10 mouse cellular contexts compared by ENCODE assay signal in the genomic region with DNA sequence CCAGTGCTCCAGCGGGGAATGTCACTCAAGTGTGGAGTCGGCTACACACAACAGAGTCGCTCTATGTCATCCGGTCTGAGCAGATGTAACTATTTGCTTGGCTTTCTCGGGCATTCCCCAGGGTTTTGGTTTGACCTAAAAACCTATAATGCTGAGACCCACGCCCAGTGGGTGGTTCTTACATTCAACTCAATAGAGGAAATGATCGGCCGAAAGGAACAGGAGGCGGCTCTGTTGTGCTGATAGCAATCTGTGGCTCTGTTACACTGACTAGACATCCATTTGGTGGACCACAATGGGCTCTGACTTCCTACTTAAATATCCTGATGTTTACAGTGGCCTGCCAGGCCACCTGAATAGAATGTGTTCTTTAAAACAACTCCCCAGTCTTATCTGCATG. TPM values are rescaled to one million over a fixed set of nuclear protein-coding genes. Genes with fewer than 3 reads are reported as not detected.
DNase-seq lines count a peak whose midpoint lies in the region; ATAC-seq lines count a peak whose summit lies in the region.
"Had no signal": no experiment of that assay in that cellular context is flagged by ENCODE, and none has a peak within 500 bp of the region (broad histone marks: within the 10 kb centered on the region; RNA-seq: fewer than 3 reads in every experiment).

No protein-coding gene starts in this region.

- H3K4me1 ChIP-seq in embryonic facial prominence, embryonic 15.5 days: peaks cover 2% of the 10 kb centered on the region; the same call in 1 of the 2 replicates

- no peaks in the 10 kb centered on the region for H3K9me3 ChIP-seq in embryonic facial prominence, embryonic 15.5 days (replicated peaks)

- no peak overlapping the region for H3K9ac ChIP-seq in embryonic facial prominence, embryonic 15.5 days
- H3K9ac ChIP-seq: liver, embryonic 14.5 days had no signal

- WGBS in embryonic facial prominence, embryonic 15.5 days: 74% methylated on average over 9 of the region's 9 CpGs

- peak; percentile 37; the same call in 1 of the 2 replicates for ATAC-seq in embryonic facial prominence, embryonic 15.5 days (ENCODE audit: insufficient number of reproducible peaks, low FRiP score, low TSS enrichment, low read depth)

- H3K4me3 ChIP-seq in embryonic facial prominence, embryonic 15.5 days (replicated peaks): no peak overlapping the region
- H3K4me3 ChIP-seq: erythroblast, embryonic 14.5 days had no signal

- H3K27me3 ChIP-seq in embryonic facial prominence, embryonic 15.5 days: no peaks in the 10 kb centered on the region

- no peak overlapping the region for H3K27ac ChIP-seq in embryonic facial prominence, embryonic 15.5 days (replicated peaks)
- H3K27ac ChIP-seq: liver, embryonic 14.5 days had no signal

- H3K36me3 ChIP-seq in embryonic facial prominence, embryonic 15.5 days: no peaks in the 10 kb centered on the region

- intact Hi-C loops in gastrocnemius, postnatal 36 days (cut with DNase I): no loop called here

- peak; percentile 20 for DNase-seq in retina, embryonic 14.5 days (ENCODE audit: low spot score)
- no peak for DNase-seq in retina, postnatal 1 day
- peak; percentile 15 to 45 for DNase-seq in kidney, postnatal 25 days
- DNase-seq in thymus, postnatal 14 days: peak; percentile 10
- DNase-seq in urinary bladder, adult 2 months (ENCODE audit: low spot score): no peak
- no peak for DNase-seq in gastrocnemius, postnatal 36 days
- DNase-seq in left cerebral cortex, adult 18-20 months (ENCODE audit: low spot score in 2 of 2): no peak

- H3K4me2 ChIP-seq in embryonic facial prominence, embryonic 15.5 days (replicated peaks): no peak overlapping the region

RNA-seq across cellular contexts. Expression of a gene that starts 4.4 kb away (rescaled TPM):
- polyA plus RNA-seq in embryonic facial prominence, embryonic 15.5 days (2015; fragmentation: Nextera tagmentation; extraction: Ambion mirVana): 1.1 and 1.4 TPM in 2 replicates
- polyA plus RNA-seq in urinary bladder, adult 2 months (2012; rRNA removed): 0.01 and 0.06 TPM in 2 replicates
- 1 to 10 TPM in 1 of 2 experiments, under 1 TPM in 1; 0.23 to 1.2 TPM for total RNA-seq in gastrocnemius, postnatal 36 days (2021)
- total RNA-seq in left cerebral cortex, adult 18-20 months (2021): under 1 TPM; 0.45 to 0.65 TPM
- polyA plus RNA-seq: erythroblast, embryonic 14.5 days; liver, embryonic 14.5 days had no signal

Comparison
In these comparisons a context has a peak if more than half of its experiments do, and no peak if none do; other contexts are left out.
1. DNase-seq: peak in retina, embryonic 14.5 days (single experiment), kidney, postnatal 25 days (2 of 2) and thymus, postnatal 14 days (single experiment); none in retina, postnatal 1 day (single experiment), urinary bladder, adult 2 months (single experiment), gastrocnemius, postnatal 36 days (0 of 2) and left cerebral cortex, adult 18-20 months (0 of 2).